Mouse (Mus musculus): Measurements from ENCODE around the gene Pds5b.
"Not testable (repeated sequence)": the region's sequence is repeated elsewhere in the genome, so short reads cannot be mapped to it uniquely, and the experiment has no call there.

Gene Pds5b

DNA sequence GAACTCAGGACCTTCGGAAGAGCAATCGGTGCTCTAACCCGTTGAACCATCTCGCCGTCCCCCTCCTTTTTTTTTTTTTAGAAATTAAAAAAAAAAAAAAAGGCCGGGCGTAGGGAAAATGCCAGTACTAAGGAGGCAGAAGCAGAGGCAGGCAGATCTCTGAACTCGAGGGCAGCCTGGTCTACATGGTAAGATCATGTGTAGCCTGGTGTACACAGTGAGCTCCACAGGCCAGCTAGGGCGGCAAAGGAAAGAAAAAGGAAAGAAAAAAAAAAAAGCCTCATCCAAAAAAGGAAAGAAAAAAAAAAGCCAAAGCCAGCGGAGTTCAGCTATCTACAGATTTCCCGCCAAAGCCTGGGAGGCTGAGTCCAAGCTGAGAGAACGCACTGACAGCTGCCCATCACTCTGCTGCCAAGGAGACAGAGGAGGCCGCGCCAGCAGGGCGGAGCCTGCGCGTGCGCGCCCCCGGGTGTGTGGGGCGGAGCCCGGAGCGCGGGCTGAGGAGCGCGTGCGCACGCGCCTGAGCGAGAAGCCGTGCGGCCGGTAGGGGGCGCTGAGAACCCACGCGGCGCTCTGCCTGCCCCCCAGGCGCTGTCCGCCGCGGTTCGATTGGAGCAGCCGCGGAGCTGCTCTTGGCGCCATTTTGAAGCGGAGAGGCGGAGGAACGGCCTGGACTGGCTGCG lies at the start of gene Pds5b:
TSS of gene Pds5b (plus strand) at position 587 of the 683 bp plus-strand sequence.
- DNase-seq, result peak; percentile 97

DNA sequence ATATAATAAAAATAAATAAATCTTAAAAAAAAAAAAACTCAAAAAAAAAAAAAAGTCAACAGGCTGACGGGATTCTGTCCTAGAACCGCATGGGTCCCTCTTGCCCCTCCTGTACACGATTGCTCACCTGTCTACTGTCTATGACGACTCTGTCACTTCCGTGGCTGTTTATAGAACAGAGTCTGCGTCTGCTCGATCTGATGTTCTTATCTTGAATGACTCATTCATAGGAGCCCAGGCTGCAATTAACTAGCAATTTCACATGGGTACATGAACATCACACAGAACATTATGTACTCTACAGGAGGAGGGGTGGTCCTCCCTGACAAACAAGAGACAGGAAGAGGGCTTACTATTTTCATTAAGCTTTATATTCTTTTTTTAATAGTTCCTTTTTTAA lies 48.0 kb upstream of the Pds5b start:
- DNase-seq, result no peak

DNA sequence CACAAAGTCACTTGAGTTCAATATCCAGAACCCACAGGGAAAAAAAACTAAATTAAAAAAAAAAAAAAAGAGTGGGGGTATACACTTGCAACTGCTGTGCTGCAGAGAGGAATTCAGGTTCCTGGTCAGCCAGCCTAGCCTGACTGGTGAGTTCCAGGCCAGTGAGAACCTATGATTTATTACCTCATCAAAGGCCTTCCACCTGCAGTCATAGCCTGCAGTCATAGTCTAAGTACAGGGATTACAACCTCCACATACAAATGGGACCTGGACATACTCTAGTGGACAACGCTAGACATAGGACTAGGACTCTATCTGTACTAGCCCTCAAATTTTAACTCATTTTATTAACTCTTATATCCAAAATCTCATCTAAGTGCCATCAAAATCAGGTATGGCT lies 44.3 kb upstream of the Pds5b start:
- no peak for DNase-seq

DNA sequence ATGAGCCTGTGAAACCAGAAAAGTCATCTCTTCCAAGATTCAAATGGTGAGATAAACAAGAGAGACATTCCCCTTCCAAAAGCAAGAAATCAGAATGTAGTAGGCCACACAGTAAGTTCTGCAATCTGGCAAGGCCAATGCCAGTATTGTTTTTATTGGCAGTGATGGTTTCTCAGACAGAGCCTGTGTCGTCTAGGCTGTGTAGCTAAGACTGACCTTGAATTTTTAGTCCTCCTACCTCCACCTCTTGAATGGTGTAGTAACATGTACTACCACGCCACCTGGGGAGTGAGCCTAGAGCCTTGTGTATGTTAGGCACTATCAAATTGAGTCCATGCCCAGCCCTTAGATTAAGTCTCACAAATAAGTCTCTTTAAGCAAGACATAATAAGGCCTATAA lies 43.8 kb upstream of the Pds5b start:
- DNase-seq, result no peak

DNA sequence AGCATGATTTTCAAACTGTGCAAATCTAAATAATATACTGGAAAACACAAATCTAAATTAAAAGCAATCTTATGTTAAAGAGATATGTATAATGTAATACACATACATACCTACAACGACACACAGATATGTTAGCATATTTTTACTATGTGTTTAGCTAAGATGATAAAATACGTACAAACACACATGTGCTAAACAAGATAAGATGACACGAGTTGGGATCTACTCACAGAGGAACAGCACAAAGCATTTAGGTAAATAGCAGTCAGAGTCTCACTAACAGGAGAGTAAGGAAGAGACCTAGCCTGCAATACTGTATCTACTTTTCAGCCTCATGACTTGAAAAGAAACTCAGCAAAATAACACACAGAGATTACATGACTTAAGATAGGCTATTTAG lies 32.1 kb upstream of the Pds5b start:
- no peak for DNase-seq

DNA sequence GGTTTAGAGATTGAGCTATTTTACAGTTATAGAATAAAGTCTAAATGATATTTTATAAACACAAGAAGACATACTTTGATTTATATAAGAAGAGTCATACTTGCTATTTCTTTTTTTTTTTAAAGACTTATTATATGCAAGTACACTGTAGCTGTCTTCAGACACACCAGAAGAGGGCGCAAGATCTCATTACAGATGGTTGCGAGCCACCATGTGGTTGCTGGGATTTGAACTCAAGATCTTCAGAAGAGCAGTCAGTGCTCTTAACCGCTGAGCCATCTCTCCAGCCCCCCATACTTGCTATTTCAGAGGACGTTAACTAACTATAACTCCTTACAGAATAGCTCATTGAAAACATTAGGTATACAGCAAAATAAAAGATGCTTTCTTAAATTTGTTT lies 30.1 kb upstream of the Pds5b start:
- not testable (repeated sequence) for DNase-seq

DNA sequence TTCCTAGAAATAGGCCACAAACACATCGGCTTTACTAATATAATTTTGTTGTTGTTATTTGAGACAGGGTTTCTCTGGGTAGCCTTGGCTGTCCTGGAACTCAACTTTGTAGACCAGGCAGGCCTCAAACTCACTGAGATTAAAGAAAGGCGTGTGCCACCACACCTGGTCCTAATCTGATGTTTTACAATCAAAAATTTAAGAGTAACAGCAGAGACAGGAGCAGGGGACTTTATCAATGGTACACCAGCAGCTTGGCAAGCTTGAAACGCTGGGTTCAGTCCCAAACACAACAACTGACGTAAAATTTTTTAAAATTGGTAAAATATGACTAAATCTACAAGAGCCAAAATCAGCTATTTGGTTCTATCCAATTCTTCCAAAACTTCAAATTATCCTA lies 28.6 kb upstream of the Pds5b start:
- peak; percentile 29 for DNase-seq

DNA sequence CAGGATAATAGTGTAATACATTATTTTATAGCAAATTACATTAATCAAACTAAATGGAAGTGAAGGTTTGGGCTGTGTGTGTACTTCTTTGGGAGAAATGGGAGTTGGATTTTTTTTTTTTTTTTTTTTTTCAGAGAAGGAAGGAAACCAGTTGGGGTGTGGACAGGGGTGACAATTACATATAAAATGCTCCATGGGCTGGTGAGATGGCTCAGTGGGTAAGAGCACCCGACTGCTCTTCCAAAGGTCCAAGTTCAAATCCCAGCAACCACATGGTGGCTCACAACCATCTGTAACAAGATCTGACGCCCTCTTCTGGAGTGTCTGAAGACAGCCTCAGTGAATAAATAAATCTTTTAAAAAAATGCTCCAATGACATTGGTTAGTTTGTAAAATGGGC lies 21.0 kb upstream of the Pds5b start:
- no peak for DNase-seq

DNA sequence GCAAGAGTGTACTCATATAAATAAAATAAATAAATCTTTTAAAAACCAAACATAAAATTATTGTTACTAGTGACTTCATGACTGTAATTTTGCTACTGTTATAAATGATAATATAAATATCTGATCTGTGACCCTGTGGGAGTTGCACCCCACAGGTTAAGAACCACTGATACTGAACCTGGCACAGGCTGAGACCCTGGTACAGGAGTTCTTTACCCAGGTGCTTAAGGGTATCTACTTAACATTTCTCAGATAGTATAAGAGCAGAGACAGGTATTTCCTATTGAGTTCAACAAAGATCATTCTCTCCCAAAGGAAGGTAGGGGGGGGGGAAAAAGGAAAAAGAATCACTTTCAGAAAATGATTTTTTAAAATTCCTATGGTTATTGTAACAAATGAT lies 19.0 kb upstream of the Pds5b start:
- no peak for DNase-seq

DNA sequence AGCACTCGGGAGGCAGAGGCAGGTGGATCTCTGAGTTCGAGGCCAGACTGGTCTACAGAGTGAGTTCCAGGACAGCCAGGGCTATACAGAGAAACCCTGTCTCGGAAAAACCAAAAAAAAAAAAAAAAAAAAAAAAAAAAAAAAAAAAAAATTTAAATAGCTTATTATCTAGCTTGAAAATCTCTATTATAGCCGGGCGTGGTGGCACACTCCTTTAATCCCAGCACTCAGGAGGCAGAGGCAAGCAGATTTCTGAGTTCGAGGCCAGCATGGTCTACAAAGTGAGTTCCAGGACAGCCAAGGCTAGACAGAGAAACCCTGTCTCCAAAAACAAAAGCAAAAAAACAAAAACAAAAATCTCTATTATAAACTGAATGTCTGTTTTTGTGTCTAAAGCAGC lies 14.1 kb upstream of the Pds5b start:
- DNase-seq, result not testable (repeated sequence)

DNA sequence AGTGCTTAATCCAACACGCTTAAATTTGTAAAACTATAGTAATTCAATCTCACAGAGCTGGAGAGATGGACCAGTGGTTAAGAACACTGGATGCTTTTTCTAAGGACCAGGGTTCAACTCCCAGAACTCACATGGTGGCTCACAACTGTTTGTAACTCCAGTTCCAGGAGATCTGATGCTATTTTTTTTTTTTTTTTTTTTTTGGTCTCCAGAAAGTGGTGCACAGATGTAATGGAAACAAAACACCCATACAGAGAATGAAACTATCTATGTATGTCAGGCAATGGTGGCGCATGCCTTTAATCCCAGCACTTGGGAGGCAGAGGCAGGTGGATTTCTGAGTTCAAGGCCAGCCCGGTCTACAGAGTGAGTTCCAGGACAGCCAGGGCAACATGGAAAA lies 13.2 kb upstream of the Pds5b start:
- not testable (repeated sequence) for DNase-seq

DNA sequence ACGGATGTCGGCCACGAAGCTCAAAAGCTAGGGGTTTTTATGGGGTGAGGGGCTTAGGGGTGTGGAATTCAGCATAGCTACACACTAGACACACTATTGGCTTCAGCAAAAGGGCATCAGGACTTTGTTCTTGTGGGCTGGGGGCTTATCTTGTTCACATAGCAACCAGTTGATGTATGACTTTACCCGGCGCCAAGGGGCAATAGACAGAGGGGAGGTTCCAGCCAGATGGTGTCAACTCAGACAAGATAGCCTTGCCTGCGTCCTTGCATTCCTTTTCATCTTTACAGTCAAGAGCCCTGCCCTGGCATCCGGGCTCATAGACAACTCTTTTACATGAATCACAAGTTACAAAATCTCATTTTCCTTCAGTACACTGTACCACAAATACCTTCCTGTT lies 9.6 kb upstream of the Pds5b start:
- not testable (repeated sequence) for DNase-seq

DNA sequence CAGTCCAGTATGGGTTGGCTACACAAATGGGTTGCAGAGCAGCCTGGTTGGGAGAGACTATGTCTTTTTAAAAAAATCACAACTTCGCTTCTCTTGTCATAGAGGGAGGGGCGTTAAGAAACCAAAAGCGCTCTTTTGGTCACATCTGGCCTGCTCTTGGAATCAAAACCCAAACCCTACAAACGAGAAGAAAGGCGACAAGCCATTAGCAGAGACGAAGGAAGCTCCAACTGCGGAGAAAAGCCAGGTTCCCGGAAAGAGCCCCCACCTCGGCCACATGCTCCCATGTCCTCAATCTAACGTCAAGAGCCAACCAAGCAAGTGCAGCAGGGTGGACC lies 8.8 kb upstream of the Pds5b start:
- DNase-seq, result no peak

DNA sequence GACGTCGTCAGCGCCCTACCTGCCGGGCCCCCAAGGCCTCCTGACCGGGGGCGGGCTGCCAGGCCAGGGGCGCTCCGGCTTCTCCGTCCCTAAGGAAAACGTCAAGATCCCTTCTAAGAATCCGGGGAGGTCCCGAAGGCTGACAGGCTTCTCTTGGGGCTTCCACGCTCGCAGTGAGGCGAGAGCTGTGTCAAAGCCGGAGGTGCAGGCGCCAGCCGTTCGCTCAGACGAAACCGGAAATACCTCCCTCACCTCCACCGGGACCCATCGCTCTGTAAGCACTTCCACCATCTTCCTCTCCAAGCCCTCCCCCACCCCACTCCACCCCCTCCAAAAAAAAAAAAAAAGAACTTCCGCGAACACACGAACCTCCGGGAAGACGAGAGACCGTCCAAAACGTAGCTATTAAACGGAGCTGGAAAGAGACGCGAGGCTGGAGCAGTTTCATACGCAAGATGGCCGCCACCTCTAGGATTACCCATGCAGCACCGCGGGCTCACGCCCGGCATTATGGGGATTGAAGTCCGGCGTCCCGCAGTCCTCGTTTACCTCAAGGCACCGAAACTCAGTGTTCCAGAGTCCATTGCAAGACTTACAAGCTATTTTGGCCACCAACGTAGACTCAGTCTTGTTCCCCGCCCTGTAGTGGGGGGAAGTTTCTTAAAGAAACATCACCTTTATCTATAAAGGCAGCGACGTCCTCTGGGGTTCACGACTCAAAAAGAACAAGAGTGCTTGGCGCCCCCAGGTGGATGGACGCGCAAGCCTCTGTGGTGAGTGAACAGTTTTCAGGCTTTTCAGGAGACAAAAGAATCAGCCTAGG lies 8.2 kb upstream of the Pds5b start:
- peak; percentile 93 for DNase-seq

DNA sequence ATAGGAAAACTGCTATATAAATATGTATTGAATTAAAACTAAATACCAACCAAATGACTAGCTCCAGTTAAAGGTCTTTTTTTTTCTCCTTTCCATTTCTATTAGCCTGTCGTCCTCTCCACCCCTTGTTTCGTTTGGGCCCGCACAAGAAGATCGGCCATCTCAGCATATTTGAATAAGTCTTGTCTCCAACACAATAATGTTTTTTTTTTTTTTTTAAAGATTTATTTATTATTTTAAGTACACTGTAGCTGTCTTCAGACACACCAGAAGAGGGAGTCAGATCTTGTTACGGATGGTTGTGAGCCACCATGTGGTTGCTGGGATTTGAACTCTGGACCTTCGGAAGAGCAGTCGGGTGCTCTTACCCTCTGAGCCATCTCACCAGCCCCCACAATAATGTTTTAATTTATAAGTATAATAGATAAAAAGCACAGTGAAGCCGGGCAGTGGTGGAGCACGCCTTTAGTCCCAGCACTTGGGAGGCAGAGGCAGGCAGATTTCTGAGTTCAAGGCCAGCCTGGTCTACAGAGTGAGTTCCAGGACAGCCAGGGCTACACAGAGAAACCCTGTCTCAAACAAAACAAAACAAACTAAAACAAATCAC lies 7.3 kb upstream of the Pds5b start, which contains the start of gene N4bp2l2:
TSS of gene N4bp2l2 (minus strand) at position 51 of the 607 bp plus-strand sequence.
- DNase-seq, result not testable (repeated sequence)

DNA sequence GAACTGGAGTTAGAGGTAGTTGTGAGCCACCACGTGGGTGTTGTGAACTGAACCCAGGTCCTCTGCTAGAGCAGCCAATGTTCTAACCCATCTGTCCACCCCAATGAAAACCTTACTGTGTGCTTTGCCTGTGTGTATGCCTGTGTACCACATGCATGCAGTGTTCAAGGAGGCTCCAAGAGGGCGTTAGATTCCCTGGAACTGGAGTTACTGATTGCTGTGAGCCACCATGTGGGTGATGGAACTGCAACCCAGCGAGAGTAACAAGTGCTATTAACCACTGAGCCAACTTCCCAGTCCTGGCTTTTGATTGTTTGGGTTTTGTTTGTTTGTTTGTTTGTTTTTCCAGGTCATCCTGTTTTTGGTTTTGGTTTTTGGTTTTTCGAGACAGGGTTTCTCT lies 4.8 kb upstream of the Pds5b start:
- no peak for DNase-seq

DNA sequence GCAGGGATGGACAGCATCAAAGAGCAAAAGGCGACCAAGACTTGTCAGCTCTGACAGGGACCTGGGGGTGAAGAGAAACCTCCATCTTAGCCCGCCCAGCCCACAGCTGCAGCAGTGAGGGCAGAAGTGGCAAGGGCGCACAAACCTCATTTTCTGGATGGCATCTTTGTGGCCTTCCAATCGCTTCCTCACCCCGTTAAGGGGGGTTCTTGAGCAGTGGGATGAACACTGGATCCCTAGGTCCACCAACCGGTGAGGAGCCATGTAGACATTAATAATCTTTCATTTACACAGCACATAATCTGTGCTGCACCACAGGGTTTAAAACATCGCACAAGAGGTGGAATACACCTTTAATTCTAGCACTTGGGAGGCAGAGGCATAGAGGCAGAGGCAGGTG lies 1.2 kb upstream of the Pds5b start:
- DNase-seq, result no peak

DNA sequence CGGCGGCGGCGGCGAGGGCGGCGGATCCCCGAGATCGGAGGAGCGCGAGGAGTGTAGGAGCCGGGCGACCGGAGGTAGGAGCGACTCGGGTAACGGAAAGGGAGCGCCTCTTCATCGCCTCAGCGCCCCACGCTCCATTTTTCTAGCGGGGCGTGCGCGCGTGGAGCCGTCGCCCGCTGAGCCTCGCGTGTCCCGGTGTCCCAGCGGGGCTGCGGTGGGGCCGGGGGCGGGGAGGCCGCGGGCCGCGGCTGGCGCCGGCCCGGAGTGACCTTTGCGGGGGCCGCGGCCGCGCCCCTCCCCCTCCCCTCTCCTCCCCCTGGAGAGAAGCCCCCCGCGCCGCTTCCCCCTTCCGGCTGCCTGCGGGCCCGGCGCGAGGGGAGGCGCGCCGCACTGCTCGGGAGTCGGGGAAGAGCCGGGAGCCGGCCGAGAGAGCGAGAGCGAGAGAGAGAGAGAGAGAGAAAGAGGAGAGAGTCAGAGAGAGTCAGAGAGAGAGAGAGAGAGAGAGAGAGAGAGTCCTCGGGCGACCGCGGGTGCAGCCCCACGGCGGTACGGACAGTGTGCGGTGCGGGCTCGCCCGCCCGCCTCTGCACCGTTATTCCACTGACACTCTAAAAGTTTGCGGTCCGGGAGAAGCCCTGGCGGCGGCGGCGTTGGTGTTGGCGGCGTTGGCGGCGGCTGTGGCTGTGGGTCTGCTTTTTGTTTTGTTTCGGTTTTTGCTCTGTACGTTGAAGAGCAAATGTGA lies 512 bp downstream of the Pds5b start:
- peak; percentile 60 for DNase-seq

DNA sequence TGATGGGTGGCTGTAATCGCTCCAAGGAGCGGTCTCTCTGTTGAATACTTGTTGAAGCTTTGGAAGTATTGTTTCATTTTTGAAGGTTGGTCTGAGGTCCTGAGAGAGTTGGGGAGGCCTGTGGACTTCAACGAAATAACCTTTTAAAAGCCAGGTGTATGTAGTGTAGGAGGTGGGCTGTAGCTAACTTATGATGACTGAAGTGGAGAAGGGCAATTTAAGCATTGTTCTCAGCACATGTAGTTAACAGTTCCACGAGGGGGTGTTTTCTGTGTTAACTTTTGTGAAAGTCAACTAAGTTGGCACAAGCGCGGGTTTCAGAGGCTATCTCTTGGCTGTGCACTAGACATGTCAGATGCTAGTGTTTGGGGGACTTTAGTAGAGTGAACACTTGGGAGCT lies 1.3 kb downstream of the Pds5b start:
- DNase-seq, result no peak

DNA sequence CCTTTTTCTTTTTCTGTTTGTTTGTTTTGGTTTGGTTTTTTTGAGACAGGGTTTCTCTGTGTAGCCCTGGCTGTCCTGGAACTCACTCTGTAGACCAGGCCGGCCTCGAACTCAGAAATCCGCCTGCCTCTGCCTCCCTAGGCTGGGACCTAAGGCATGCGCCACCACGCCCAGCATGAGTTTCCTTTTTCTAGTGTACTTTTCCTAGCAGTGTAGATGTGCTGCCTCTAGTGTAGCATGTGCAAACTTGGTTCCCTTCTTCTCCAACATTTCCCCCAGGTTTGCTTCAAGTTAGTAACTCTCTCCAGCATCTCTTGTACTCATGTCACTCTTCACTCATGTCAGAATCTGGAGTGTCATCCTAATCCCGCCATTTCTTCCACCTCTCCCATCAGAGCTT lies 9.3 kb downstream of the Pds5b start:
- DNase-seq, result not testable (repeated sequence)

DNA sequence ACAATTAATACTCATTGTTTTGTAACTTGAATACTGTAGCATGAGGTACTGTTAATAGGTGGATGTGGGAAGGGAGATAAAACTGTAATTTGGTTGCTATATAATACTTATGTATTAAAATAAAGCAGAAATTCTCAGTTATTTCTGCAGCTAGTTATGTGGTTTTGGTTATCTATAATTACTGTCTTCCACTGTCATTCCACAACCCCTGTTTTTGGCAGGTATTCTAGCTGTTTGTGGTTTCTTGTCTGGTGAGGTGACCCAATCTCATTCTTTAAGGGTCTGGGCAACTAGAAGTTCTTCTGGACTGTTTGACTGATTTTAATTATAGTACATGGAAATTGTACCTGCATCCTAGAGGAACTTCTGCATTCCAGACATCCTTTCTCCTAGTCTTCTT lies 17.1 kb downstream of the Pds5b start:
- DNase-seq, result no peak

DNA sequence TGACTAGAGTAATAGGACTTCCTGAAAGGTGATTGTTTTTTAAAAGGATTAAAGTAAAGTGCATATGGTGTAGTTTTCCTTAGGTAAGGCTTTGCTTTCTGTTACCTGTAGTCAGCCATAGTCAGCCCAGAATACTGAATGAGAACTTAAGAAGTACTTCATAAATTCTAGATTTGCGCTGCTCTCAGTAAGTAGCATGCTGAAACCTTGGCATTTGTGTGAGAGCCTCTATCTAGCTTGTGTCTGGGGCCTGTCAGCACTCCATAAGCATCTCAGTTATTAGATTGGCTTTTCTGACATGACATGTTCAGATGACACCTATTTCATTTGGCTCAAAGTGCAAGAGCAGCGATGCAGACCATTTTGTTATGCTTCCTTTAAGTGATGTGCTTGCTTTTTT lies 19.7 kb downstream of the Pds5b start:
- DNase-seq, result no peak

DNA sequence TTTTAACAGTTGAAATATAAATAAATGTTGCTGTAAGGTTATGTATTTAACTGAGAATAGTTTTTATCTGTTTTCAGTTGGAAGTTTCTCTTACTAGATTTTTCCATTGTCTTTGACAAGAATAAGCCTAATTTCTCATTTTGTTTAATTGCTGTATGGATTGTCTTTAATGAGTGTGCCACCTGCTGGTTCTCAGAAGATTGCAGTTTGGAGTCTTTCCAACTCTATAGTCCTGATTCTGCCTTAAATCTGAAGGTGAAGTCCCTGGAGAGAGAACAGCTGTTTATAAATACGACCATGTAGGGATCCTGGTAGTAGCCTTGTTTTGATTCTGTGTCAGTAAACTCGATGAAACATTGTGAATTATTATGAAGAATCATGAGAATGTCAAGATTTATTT lies 29.2 kb downstream of the Pds5b start:
- DNase-seq, result no peak

Data from liver (tissue).